Mouse (Mus musculus) liver, adult 2 months (tissue): ENCODE measurements around the gene Icam1.

Source experiments
- CTCF ChIP-seq: fragments of 200-500 bp; IDR thresholded peaks from 2 replicates; pipeline ENCODE4 v1.5.1; 2011; ENCODE audit warnings: low read depth, low read length, control low read depth
- POLR2A ChIP-seq: fragments of 200-500 bp; IDR thresholded peaks from 2 replicates; pipeline ENCODE4 v1.6.1; 2011; ENCODE audit warnings: low read length, control low read depth; ENCODE audit not compliant: insufficient read depth; ENCODE audit errors: extremely low read depth

DNA sequence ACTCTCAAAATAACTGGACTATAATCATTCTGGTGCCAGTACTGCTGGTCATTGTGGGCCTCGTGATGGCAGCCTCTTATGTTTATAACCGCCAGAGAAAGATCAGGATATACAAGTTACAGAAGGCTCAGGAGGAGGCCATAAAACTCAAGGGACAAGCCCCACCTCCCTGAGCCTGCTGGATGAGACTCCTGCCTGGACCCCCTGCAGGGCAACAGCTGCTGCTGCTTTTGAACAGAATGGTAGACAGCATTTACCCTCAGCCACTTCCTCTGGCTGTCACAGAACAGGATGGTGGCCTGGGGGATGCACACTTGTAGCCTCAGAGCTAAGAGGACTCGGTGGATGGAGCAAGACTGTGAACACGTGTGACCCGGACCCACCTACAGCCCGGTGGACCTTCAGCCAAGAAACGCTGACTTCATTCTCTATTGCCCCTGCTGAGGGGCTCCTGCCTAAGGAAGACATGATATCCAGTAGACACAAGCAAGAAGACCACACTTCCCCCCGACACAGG is 12.0 kb downstream of the Icam1 start:
- TF ChIP-seq POLR2A (no peak), CTCF (no peak)
